In the genomic region with DNA sequence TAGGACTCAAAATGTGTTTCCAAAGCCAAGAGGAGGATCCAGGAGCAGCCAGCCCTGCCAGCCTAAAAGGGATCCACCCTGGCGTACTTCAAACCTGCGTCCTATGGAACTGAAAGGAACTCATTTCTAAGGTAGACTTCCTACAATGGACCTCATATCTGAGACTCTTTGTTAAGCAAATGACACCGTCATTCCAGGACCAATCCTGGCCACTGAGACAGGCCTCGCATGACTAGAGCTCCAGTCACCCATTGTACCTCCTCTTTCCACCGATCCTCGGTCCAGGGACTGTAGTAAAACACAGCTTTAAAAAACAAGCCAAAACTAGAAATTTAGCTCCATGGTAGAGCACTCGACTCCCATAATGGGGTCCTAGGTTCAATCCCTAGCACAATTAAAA, we compare ENCODE assay signal across 24 mouse cellular contexts.
DNase-seq lines count a peak whose midpoint lies in the region; ATAC-seq and TF ChIP-seq lines count a peak whose summit lies in the region.
"Had no signal": no experiment of that assay in that cellular context is flagged by ENCODE, and none has a peak within 500 bp of the region (broad histone marks: within the 10 kb centered on the region; RNA-seq: fewer than 3 reads in every experiment).

No protein-coding gene starts in this region.

- in situ Hi-C loops in CH12.LX (cut with MboI; ENCODE audit: low pct_ligation_motif_present, low pct_unique_long_range_greater_than_20kb, low sequenced_read_pairs), result loop anchor here (5.0 kb wide), 1 partner anchor 48 kb away; no protein-coding TSS in a partner anchor

- no peaks in the 10 kb centered on the region for H3K36me3 ChIP-seq in CH12.LX (replicated peaks in 1 of 2; ENCODE audit: control insufficient read depth in 1 of 2, insufficient read depth in 1 of 2, low read length in 1 of 2)
- H3K36me3 ChIP-seq: embryonic facial prominence, embryonic 13.5 days; embryonic facial prominence, embryonic 15.5 days; forebrain, embryonic 10.5 days; forebrain, embryonic 12.5 days had no signal

- no peak overlapping the region for H3K9ac ChIP-seq in CH12.LX (ENCODE audit: insufficient read depth, low read depth)
- H3K9ac ChIP-seq: embryonic facial prominence, embryonic 13.5 days; embryonic facial prominence, embryonic 15.5 days; forebrain, embryonic 12.5 days had no signal

- H3K79me2 ChIP-seq in CH12.LX (replicated peaks; ENCODE audit: control insufficient read depth, extremely low read depth, insufficient read depth, poor library complexity, severe bottlenecking), result no peaks in the 10 kb centered on the region

- peak overlapping the region; percentile 68; the same call in 1 of the 2 replicates for H3K4me2 ChIP-seq in CH12.LX (ENCODE audit: insufficient read depth, low read depth, poor library complexity, severe bottlenecking)
- H3K4me2 ChIP-seq: embryonic facial prominence, embryonic 13.5 days; embryonic facial prominence, embryonic 15.5 days; forebrain, embryonic 12.5 days had no signal

- TF ChIP-seq EP300 in CH12.LX (IDR thresholded peaks at IDR 0.05; ENCODE audit: low read length), result no peak; the same call in 1 of the 2 replicates

- dilution Hi-C loops in CH12.LX (cut with MboI; ENCODE audit: extremely low pct_ligation_motif_present, extremely low pct_unique_long_range_greater_than_20kb, low sequenced_read_pairs), result no loop called here

- no peak for TF ChIP-seq CTCF in CH12.LX (conservative IDR thresholded peaks at IDR 0.05 in 1 of 2, IDR thresholded peaks at IDR 0.05 in 1 of 2; ENCODE audit: low read depth in 2 of 2, low read length in 2 of 2)
- no peak for TF ChIP-seq CTCF in bone marrow macrophage, adult 2 months (IDR thresholded peaks at IDR 0.05; ENCODE audit: low read depth, low read length)
- no peak for TF ChIP-seq CTCF in layer of hippocampus, adult 2 months (conservative IDR thresholded peaks at IDR 0.05)

- DNase-seq in CH12.LX (ENCODE audit: extremely low read depth), result peak; percentile 54
- no peak for DNase-seq in adrenal gland, adult 2 months
- no peak for DNase-seq in ovary, adult 18-20 months (ENCODE audit: low spot score)
- DNase-seq in layer of hippocampus, adult 2 months (ENCODE audit: low spot score in 2 of 2), result no peak
- DNase-seq: adrenal gland, adult 8-10 months; adrenal gland, postnatal 14 days; adrenal gland, postnatal 36 days; cerebellum, adult 11 months; cerebellum, adult 18-20 months; cerebellum, adult 8-10 months; cerebellum, adult 9-11 months; cerebellum, postnatal 14 days; cerebellum, postnatal 36 days; embryo, embryonic 11 days had no signal

- H3K27me3 ChIP-seq in CH12.LX (replicated peaks), result no peaks in the 10 kb centered on the region
- H3K27me3 ChIP-seq: embryonic facial prominence, embryonic 13.5 days; embryonic facial prominence, embryonic 15.5 days; forebrain, embryonic 12.5 days had no signal

- peak overlapping the region in 2 of 3 experiments; percentile 14 to 48 for H3K4me3 ChIP-seq in CH12.LX (replicated peaks in 1 of 3; ENCODE audit: low read depth in 2 of 3, low read length in 2 of 3, poor library complexity in 1 of 3)
- H3K4me3 ChIP-seq in bone marrow macrophage, adult 2 months (ENCODE audit: insufficient read depth, low read length), result no peak overlapping the region
- no peak overlapping the region for H3K4me3 ChIP-seq in layer of hippocampus, adult 2 months
- H3K4me3 ChIP-seq: embryonic facial prominence, embryonic 13.5 days; embryonic facial prominence, embryonic 15.5 days; erythroblast, embryonic 14.5 days; forebrain, embryonic 10.5 days; forebrain, embryonic 12.5 days had no signal

- no peak overlapping the region for H3K27ac ChIP-seq in CH12.LX (ENCODE audit: insufficient read depth, low read depth)
- peak overlapping the region; percentile 38 for H3K27ac ChIP-seq in bone marrow macrophage, adult 2 months (ENCODE audit: insufficient read depth, low read depth, low read length)
- no peak overlapping the region for H3K27ac ChIP-seq in layer of hippocampus, adult 2 months
- H3K27ac ChIP-seq: embryonic facial prominence, embryonic 13.5 days; embryonic facial prominence, embryonic 15.5 days; forebrain, embryonic 12.5 days had no signal

- TF ChIP-seq POLR2A in CH12.LX (IDR thresholded peaks at IDR 0.05; ENCODE audit: low read depth, low read length), result no peak
- no peak for TF ChIP-seq POLR2A in bone marrow macrophage, adult 2 months (IDR thresholded peaks at IDR 0.05; ENCODE audit: borderline replicate concordance, low read depth, low read length)

- no peaks in the 10 kb centered on the region for H3K9me3 ChIP-seq in CH12.LX (replicated peaks; ENCODE audit: low read length)
- H3K9me3 ChIP-seq: embryonic facial prominence, embryonic 13.5 days; embryonic facial prominence, embryonic 15.5 days; forebrain, embryonic 10.5 days; forebrain, embryonic 12.5 days had no signal

- TF ChIP-seq RAD21 in CH12.LX (IDR thresholded peaks at IDR 0.05; ENCODE audit: low read depth, low read length), result no peak

- ATAC-seq in megakaryocyte, adult 5-6 weeks (ENCODE audit: poor library complexity, severe bottlenecking), result 0 out of 2 replicates have a peak, but pooled peaks have one; percentile 2
- ATAC-seq: CD4-positive, CD25-positive, alpha-beta regulatory T cell, adult 4 months; forebrain, embryonic 14.5 days; forebrain, embryonic 16.5 days had no signal

- H3K4me1 ChIP-seq in CH12.LX (ENCODE audit: control insufficient read depth in 1 of 2, insufficient read depth in 2 of 2), result peaks cover 15 to 16% of the 10 kb centered on the region in 2 experiments
- peaks cover 21% of the 10 kb centered on the region for H3K4me1 ChIP-seq in bone marrow macrophage, adult 2 months (ENCODE audit: control insufficient read depth, insufficient read depth, low read length)
- H3K4me1 ChIP-seq: embryonic facial prominence, embryonic 13.5 days; embryonic facial prominence, embryonic 15.5 days had no signal

TF ChIP-seq in CH12.LX, 34 proteins besides CTCF, POLR2A, EP300 and RAD21:
- no peak for TF ChIP-seq KAT2A (IDR thresholded peaks at IDR 0.05; ENCODE audit: insufficient replicate concordance, low read length)
- peak; percentile 59 for TF ChIP-seq BHLHE40 (IDR thresholded peaks at IDR 0.05; ENCODE audit: low read depth, low read length)
- TF ChIP-seq JUN (IDR thresholded peaks at IDR 0.05; ENCODE audit: insufficient read depth, low read depth, low read length), result peak; percentile 5; the same call in 1 of the 2 replicates

Comparison
In these comparisons a context has a peak if more than half of its experiments do, and no peak if none do; other contexts are left out.
1. H3K4me3 ChIP-seq: peak in CH12.LX (2 of 3); none in bone marrow macrophage, adult 2 months (single experiment) and layer of hippocampus, adult 2 months (single experiment).